In the genomic region with DNA sequence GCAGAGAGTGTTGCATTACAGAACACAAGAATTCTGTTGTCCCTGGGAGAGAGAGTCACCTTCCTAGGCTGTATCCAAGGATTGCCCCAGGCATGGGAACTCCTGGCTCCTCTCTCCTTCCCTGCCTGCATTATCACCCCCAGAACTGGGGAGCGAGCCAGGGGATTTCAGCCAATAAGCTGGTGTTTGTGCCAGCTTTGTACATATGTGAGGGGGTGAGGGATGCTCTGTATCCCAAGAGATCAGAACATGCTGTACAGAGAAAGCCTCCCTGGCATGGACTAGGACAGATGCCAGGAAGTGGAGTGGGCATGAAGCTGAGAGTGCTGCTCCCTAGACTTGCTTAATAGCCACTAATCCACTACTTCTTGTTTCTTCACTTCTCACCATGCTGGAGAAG, we compare ENCODE assay signal across 10 mouse cellular contexts. TPM values are rescaled to one million over a fixed set of nuclear protein-coding genes. Genes with fewer than 3 reads are reported as not detected.
DNase-seq lines count a peak whose midpoint lies in the region; ATAC-seq and TF ChIP-seq lines count a peak whose summit lies in the region.
"Had no signal": no experiment of that assay in that cellular context is flagged by ENCODE, and none has a peak within 500 bp of the region (broad histone marks: within the 10 kb centered on the region; RNA-seq: fewer than 3 reads in every experiment).

No protein-coding gene starts in this region.

- WGBS in lung, adult 2 months, result 69% methylated on average over 1 of the region's 1 CpGs

- no peaks in the 10 kb centered on the region for H3K4me1 ChIP-seq in lung, adult 2 months (ENCODE audit: control insufficient read depth, insufficient read depth, low read length)

- no peak for ATAC-seq in cerebellum, adult (ENCODE audit: insufficient number of reproducible peaks, low FRiP score, low TSS enrichment)

- no peak overlapping the region for H3K4me3 ChIP-seq in lung, adult 2 months (replicated peaks; ENCODE audit: extremely low read depth, low read depth, low read length)

- no peak for TF ChIP-seq CTCF in lung, adult 2 months (IDR thresholded peaks at IDR 0.05; ENCODE audit: insufficient read depth, low read length)

- intact Hi-C loops in left cerebral cortex, postnatal 14 days (cut with DNase I), result no loop called here

- DNase-seq in cerebellum, adult 18-20 months, result peak; percentile 5 to 38
- DNase-seq in urinary bladder, postnatal 14 days (ENCODE audit: low spot score), result peak; percentile 5
- no peak for DNase-seq in urinary bladder, adult 2 months (ENCODE audit: low spot score)
- DNase-seq in left cerebral cortex, postnatal 14 days (ENCODE audit: low spot score in 2 of 2), result peak; percentile 36 to 70
- no peak for DNase-seq in lung, adult 2 months
- no peak for DNase-seq in gastrocnemius, postnatal 10 days
- no peak for DNase-seq in ovary, postnatal 10 days (ENCODE audit: low spot score)
- DNase-seq: lung, postnatal 14 days had no signal

- TF ChIP-seq POLR2A in lung, adult 2 months (IDR thresholded peaks at IDR 0.05; ENCODE audit: borderline replicate concordance, extremely low read depth, low read depth, low read length), result no peak

RNA-seq across cellular contexts. Expression of a gene that starts 53.8 kb away (rescaled TPM):
- 0.07 and 0.17 TPM in 2 replicates for polyA plus RNA-seq in urinary bladder, adult 2 months (2012; rRNA removed)
- total RNA-seq in left cerebral cortex, postnatal 14 days (2021), result 1 to 10 TPM; 2.9 to 3.5 TPM
- polyA plus RNA-seq in lung, adult 2 months (2012; rRNA removed), result 3.2 and 3.9 TPM in 2 replicates
- total RNA-seq in gastrocnemius, postnatal 10 days (2021), result not detected
- total RNA-seq: heart, postnatal 36 days had no signal

Comparison
In these comparisons a context has a peak if more than half of its experiments do, and no peak if none do; other contexts are left out.
1. DNase-seq: peak in cerebellum, adult 18-20 months (2 of 2), urinary bladder, postnatal 14 days (single experiment) and left cerebral cortex, postnatal 14 days (2 of 2); none in urinary bladder, adult 2 months (single experiment), lung, adult 2 months (single experiment), gastrocnemius, postnatal 10 days (single experiment) and ovary, postnatal 10 days (single experiment).